Mouse (Mus musculus) megakaryocyte, embryonic 14.5 days (primary cell): ENCODE measurements at regions not wholly inside any gene's neighbourhood (a gene's known extent, or its start where the extent isn't known, plus 50 kb on each side); places are given as distances from the start of the nearest gene placed in this dataset.

Source experiments
- FLI1 ChIP-seq: IDR thresholded peaks from 2 replicates; pipeline ENCODE4 v1.6.1; 2012; ENCODE audit warnings: low read length, inconsistent platforms, mixed read lengths
- GATA1 ChIP-seq: IDR thresholded peaks from 3 replicates; pipeline ENCODE4 v1.6.1; 2012; ENCODE audit warnings: mixed read lengths, low read length, inconsistent platforms, borderline replicate concordance

DNA sequence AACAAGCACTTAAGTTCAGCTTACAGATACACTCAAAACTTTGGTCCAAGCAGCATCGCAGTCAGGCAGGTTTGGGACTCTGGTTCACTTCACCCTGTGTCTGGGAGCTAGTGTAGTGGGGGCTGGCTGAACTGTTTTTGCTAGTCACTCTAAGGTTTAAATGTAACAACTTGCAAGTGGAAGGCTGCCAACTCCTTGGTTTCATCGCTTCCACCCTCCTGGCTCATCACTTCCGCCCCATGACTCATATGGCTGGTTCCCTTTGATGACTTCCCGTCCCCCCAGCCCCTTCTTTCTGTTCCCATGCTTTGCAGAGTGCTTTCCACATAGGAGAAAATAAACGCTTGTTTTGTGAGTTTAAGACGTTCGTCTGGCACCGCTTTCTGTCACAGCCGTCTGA lies 438.1 kb downstream of the Ofcc1 start:
- TF ChIP-seq GATA1, result no peak
- TF ChIP-seq FLI1, result no peak
